Mouse (Mus musculus) heart, embryonic 12.5 days (tissue): Measurements from ENCODE around the gene Gm4969. TPM values are rescaled to one million over a fixed set of nuclear protein-coding genes. Genes with fewer than 3 reads are reported as not detected.
A peak's percentile ranks its signal among the peaks of the same experiment; 100 is the strongest.
"Not testable (repeated sequence)": the region's sequence is repeated elsewhere in the genome, so short reads cannot be mapped to it uniquely, and the experiment has no call there.

ENCODE experiments used
- ATAC-seq: fragments of 200-750 bp; cut with Nextera tagmentation; 2 replicates; pipeline ENCODE4 v1.8.0; 2017; ENCODE audit warnings: moderate TSS enrichment, moderate library complexity; ENCODE audit not compliant: insufficient number of reproducible peaks, low FRiP score
- H3K27ac ChIP-seq: fragments of 300-500 bp; sonication (generic); 2 replicates; pipeline ENCODE4 v1.5.1; 2016; ENCODE audit warnings: mild to moderate bottlenecking, moderate library complexity; ENCODE audit not compliant: poor library complexity, severe bottlenecking
- H3K27me3 ChIP-seq: fragments of 300-500 bp; sonication (generic); replicated peaks from 2 replicates; pipeline ENCODE4 v1.6.1; 2016; ENCODE audit warnings: mild to moderate bottlenecking, moderate library complexity
- H3K36me3 ChIP-seq: fragments of 300-500 bp; sonication (generic); 2 replicates; pipeline ENCODE4 v1.6.1; 2016; ENCODE audit warnings: mild to moderate bottlenecking, moderate library complexity
- H3K4me1 ChIP-seq: fragments of 300-500 bp; sonication (generic); replicated peaks from 2 replicates; pipeline ENCODE4 v1.6.1; 2016; ENCODE audit warnings: mild to moderate bottlenecking
- H3K4me2 ChIP-seq: fragments of 300-500 bp; sonication (generic); 2 replicates; pipeline ENCODE4 v1.6.1; 2016; ENCODE audit warnings: mild to moderate bottlenecking, moderate library complexity
- H3K4me3 ChIP-seq: fragments of 300-500 bp; sonication (generic); 2 replicates; pipeline ENCODE4 v1.5.1; 2016; ENCODE audit warnings: mild to moderate bottlenecking
- H3K9ac ChIP-seq: fragments of 300-500 bp; sonication (generic); 2 replicates; pipeline ENCODE4 v1.6.1; 2016; ENCODE audit warnings: mild to moderate bottlenecking, moderate library complexity
- H3K9me3 ChIP-seq: fragments of 300-500 bp; sonication (generic); replicated peaks from 2 replicates; pipeline ENCODE4 v1.6.1; 2016; ENCODE audit warnings: mild to moderate bottlenecking, moderate library complexity
- WGBS: fragments of 180-500 bp; shearing (Covaris S2); methylation state at CpG from one replicate; pipeline ENCODE4 v1.1.7; 2016; 5-methylcytosine and 5-hydroxymethylcytosine counted together
- polyA plus RNA-seq: library from polyadenylated mRNA; unstranded; fragments of >200 nt; fragmentation: Nextera tagmentation; extraction: Ambion mirVana; gene quantifications from 2 replicates; pipeline ENCODE4 v1.2.1, GENCODE M21; 2016

Gene Gm4969
- polyA plus RNA-seq, 1 experiment from 2014 or later, result 2.2 TPM

GRCm38 (mm10) chr7:19071024-19071423 lies 47.1 kb downstream of the Gm4969 start:
- H3K9me3 ChIP-seq, H3K4me1 ChIP-seq, ATAC-seq, H3K36me3 ChIP-seq, H3K4me2 ChIP-seq, H3K27ac ChIP-seq, H3K4me3 ChIP-seq, H3K9ac ChIP-seq: not testable (repeated sequence)
- 53% methylated on average over 3 of the region's 3 CpGs for WGBS
- H3K27me3 ChIP-seq, result peaks cover 24% of the 10 kb centered on the region

GRCm38 (mm10) chr7:19069500-19069899 lies 48.7 kb downstream of the Gm4969 start:
- ATAC-seq, result no peak
- WGBS, result 49% methylated on average over 3 of the region's 3 CpGs
- Histone ChIP-seq H3K4me3 (no peak overlapping the region), H3K27me3 (peaks cover 39% of the 10 kb centered on the region), H3K4me1 (no peaks in the 10 kb centered on the region), H3K4me2 (no peak overlapping the region), H3K9ac (no peak overlapping the region), H3K36me3 (no peaks in the 10 kb centered on the region), H3K9me3 (peaks cover 10% of the 10 kb centered on the region; the same call in 1 of the 2 replicates), H3K27ac (no peak overlapping the region)

- no peak overlapping the region for H3K27ac ChIP-seq
- H3K27me3 ChIP-seq, result peaks cover 47% of the 10 kb centered on the region
- no peak overlapping the region for H3K9ac ChIP-seq
- H3K4me1 ChIP-seq, result no peaks in the 10 kb centered on the region
- no peak for ATAC-seq
- H3K4me3 ChIP-seq, result no peak overlapping the region
- H3K36me3 ChIP-seq, result no peaks in the 10 kb centered on the region
- H3K4me2 ChIP-seq, result no peak overlapping the region
- 3% methylated on average over 2 of the region's 2 CpGs for WGBS
- H3K9me3 ChIP-seq, result peaks cover 10% of the 10 kb centered on the region; the same call in 1 of the 2 replicates
These were observed 49.5 kb downstream of the Gm4969 start for GRCm38 (mm10) chr7:19068707-19069106.

GRCm38 (mm10) chr7:19067935-19068334 lies 50.2 kb downstream of the Gm4969 start:
- no peak for ATAC-seq
- H3K27me3 ChIP-seq, result peaks cover 49% of the 10 kb centered on the region
- H3K4me2 ChIP-seq, result no peak overlapping the region
- H3K4me3 ChIP-seq, result no peak overlapping the region
- no peak overlapping the region for H3K27ac ChIP-seq
- H3K9me3 ChIP-seq, result peaks cover 10% of the 10 kb centered on the region; the same call in 1 of the 2 replicates
- H3K9ac ChIP-seq, result no peak overlapping the region
- no peaks in the 10 kb centered on the region for H3K4me1 ChIP-seq
- 46% methylated on average over 14 of the region's 14 CpGs for WGBS
- H3K36me3 ChIP-seq, result no peaks in the 10 kb centered on the region

GRCm38 (mm10) chr7:19067063-19067462 lies 51.1 kb downstream of the Gm4969 start:
- no peak for ATAC-seq
- H3K4me3 ChIP-seq, result no peak overlapping the region
- H3K36me3 ChIP-seq, result no peaks in the 10 kb centered on the region
- H3K9me3 ChIP-seq, result peaks cover 10% of the 10 kb centered on the region; the same call in 1 of the 2 replicates
- no peak overlapping the region for H3K4me2 ChIP-seq
- WGBS, result 42% methylated on average over 14 of the region's 14 CpGs
- H3K9ac ChIP-seq, result no peak overlapping the region
- peaks cover 49% of the 10 kb centered on the region for H3K27me3 ChIP-seq
- no peaks in the 10 kb centered on the region for H3K4me1 ChIP-seq
- no peak overlapping the region for H3K27ac ChIP-seq

GRCm38 (mm10) chr7:19065896-19066295 lies 52.3 kb downstream of the Gm4969 start:
- peaks cover 49% of the 10 kb centered on the region for H3K27me3 ChIP-seq
- H3K36me3 ChIP-seq, result no peaks in the 10 kb centered on the region
- ATAC-seq, result no peak
- H3K27ac ChIP-seq, result no peak overlapping the region
- WGBS, result 47% methylated on average over 13 of the region's 13 CpGs
- peak overlapping the region; percentile 4; the same call in 1 of the 2 replicates for H3K4me3 ChIP-seq
- no peak overlapping the region for H3K4me2 ChIP-seq
- no peaks in the 10 kb centered on the region for H3K4me1 ChIP-seq
- 0 out of 2 replicates have a peak overlapping the region, but pooled peaks have one; percentile 2 for H3K9ac ChIP-seq
- H3K9me3 ChIP-seq, result peaks cover 10% of the 10 kb centered on the region; the same call in 1 of the 2 replicates

- Histone ChIP-seq H3K27ac (no peak overlapping the region), H3K36me3 (peaks cover 24% of the 10 kb centered on the region), H3K4me1 (0 out of 2 replicates have a peak, but pooled peaks cover 8% of the 10 kb centered on the region), H3K9me3 (peaks cover 7% of the 10 kb centered on the region; the same call in 1 of the 2 replicates), H3K9ac (no peak overlapping the region), H3K4me2 (no peak overlapping the region), H3K27me3 (no peaks in the 10 kb centered on the region), H3K4me3 (no peak overlapping the region)
- no peak for ATAC-seq
- WGBS, result 75% methylated on average over 10 of the region's 10 CpGs
These were observed 60.8 kb downstream of the Gm4969 start for GRCm38 (mm10) chr7:19057405-19057804.

GRCm38 (mm10) chr7:19055108-19055507 lies 63.1 kb downstream of the Gm4969 start:
- Histone ChIP-seq H3K4me3 (no peak overlapping the region), H3K9me3 (peaks cover 7% of the 10 kb centered on the region; the same call in 1 of the 2 replicates), H3K4me1 (0 out of 2 replicates have a peak, but pooled peaks cover 8% of the 10 kb centered on the region), H3K4me2 (no peak overlapping the region), H3K36me3 (peaks cover 45% of the 10 kb centered on the region), H3K27ac (no peak overlapping the region), H3K27me3 (no peaks in the 10 kb centered on the region), H3K9ac (no peak overlapping the region)
- no peak for ATAC-seq
- 87% methylated on average over 8 of the region's 8 CpGs for WGBS

- no peak for ATAC-seq
- Histone ChIP-seq H3K9me3 (peaks cover 7% of the 10 kb centered on the region; the same call in 1 of the 2 replicates), H3K27me3 (no peaks in the 10 kb centered on the region), H3K4me1 (0 out of 2 replicates have a peak, but pooled peaks cover 8% of the 10 kb centered on the region), H3K4me2 (peak overlapping the region; percentile 56), H3K9ac (0 out of 2 replicates have a peak overlapping the region, but pooled peaks have one; percentile 27), H3K4me3 (peak overlapping the region; percentile 14; the same call in 1 of the 2 replicates), H3K27ac (no peak overlapping the region), H3K36me3 (peaks cover 49% of the 10 kb centered on the region)
- WGBS, result 72% methylated on average over 9 of the region's 9 CpGs
These were observed 63.4 kb downstream of the Gm4969 start for GRCm38 (mm10) chr7:19054777-19055076.

GRCm38 (mm10) chr7:19054047-19054776 lies 64.0 kb downstream of the Gm4969 start, which contains the start of gene Rsph6a:
TSS of gene Rsph6a (plus strand) at chr7:19054690.
- Histone ChIP-seq H3K9ac (0 out of 2 replicates have a peak within 1 kb of the TSS, but pooled peaks have one; percentile 27), H3K4me1 (0 out of 2 replicates have a peak, but pooled peaks cover 8% of the 10 kb centered on the region), H3K4me3 (peak within 1 kb of the TSS; percentile 14; the same call in 1 of the 2 replicates), H3K27me3 (no peaks in the 10 kb centered on the region), H3K27ac (no peak within 1 kb of the TSS), H3K36me3 (peaks cover 54% of the 10 kb centered on the region), H3K4me2 (peak within 1 kb of the TSS; percentile 56), H3K9me3 (peaks cover 7% of the 10 kb centered on the region; the same call in 1 of the 2 replicates)
- no peak for ATAC-seq
- whole genome bisulfite sequencing, result 36% methylated on average over 33 of the region's 33 CpGs

- H3K27ac ChIP-seq, result no peak overlapping the region
- WGBS, result 92% methylated on average over 7 of the region's 7 CpGs
- 0 out of 2 replicates have a peak, but pooled peaks cover 8% of the 10 kb centered on the region for H3K4me1 ChIP-seq
- H3K36me3 ChIP-seq, result peaks cover 65% of the 10 kb centered on the region
- no peaks in the 10 kb centered on the region for H3K27me3 ChIP-seq
- H3K9me3 ChIP-seq, result peaks cover 7% of the 10 kb centered on the region; the same call in 1 of the 2 replicates
- no peak for ATAC-seq
- H3K4me2 ChIP-seq, result no peak overlapping the region
- no peak overlapping the region for H3K4me3 ChIP-seq
- no peak overlapping the region for H3K9ac ChIP-seq
These were observed 65.0 kb downstream of the Gm4969 start for GRCm38 (mm10) chr7:19053136-19053532.
